Mouse (Mus musculus): ENCODE measurements around the gene Porcn.
A peak's percentile ranks its signal among the peaks of the same experiment; 100 is the strongest.

Gene Porcn

GRCm38 (mm10) chrX:8206015-8206693, at the start of gene Porcn:
Porcn (minus strand) TSS chrX:8206525.
- DNase-seq (ENCODE audit: low read depth, low spot score): peak; percentile 69

GRCm38 (mm10) chrX:8255807-8256206, 49.5 kb upstream of the Porcn start:
- DNase-seq (ENCODE audit: low read depth, low spot score): no peak

GRCm38 (mm10) chrX:8253711-8254110, 47.4 kb upstream of the Porcn start:
- no peak for DNase-seq (ENCODE audit: low read depth, low spot score)

- DNase-seq (ENCODE audit: low read depth, low spot score): peak; percentile 92
These were observed 46.3 kb upstream of the Porcn start, which contains the start of gene Ftsj1 for GRCm38 (mm10) chrX:8252334-8253285. Ftsj1 (minus strand) TSS chrX:8252406.

GRCm38 (mm10) chrX:8251789-8252333, 45.5 kb upstream of the Porcn start:
- DNase-seq (ENCODE audit: low read depth, low spot score): no peak

GRCm38 (mm10) chrX:8248542-8249120, 42.3 kb upstream of the Porcn start:
- no peak for DNase-seq (ENCODE audit: low read depth, low spot score)

GRCm38 (mm10) chrX:8247680-8248079, 41.4 kb upstream of the Porcn start:
- DNase-seq (ENCODE audit: low read depth, low spot score): no peak

GRCm38 (mm10) chrX:8238804-8239395, 32.6 kb upstream of the Porcn start:
- no peak for DNase-seq (ENCODE audit: low read depth, low spot score)

- DNase-seq (ENCODE audit: low read depth, low spot score): no peak
These were observed 30.4 kb upstream of the Porcn start for GRCm38 (mm10) chrX:8236704-8237103.

GRCm38 (mm10) chrX:8233602-8234001, 27.3 kb upstream of the Porcn start:
- DNase-seq (ENCODE audit: low read depth, low spot score): no peak

GRCm38 (mm10) chrX:8230272-8230671, 23.9 kb upstream of the Porcn start:
- no peak for DNase-seq (ENCODE audit: low read depth, low spot score)

- no peak for DNase-seq (ENCODE audit: low read depth, low spot score)
These were observed 17.1 kb upstream of the Porcn start for GRCm38 (mm10) chrX:8223473-8223872.

GRCm38 (mm10) chrX:8222678-8223421, 16.5 kb upstream of the Porcn start:
- peak; percentile 35 for DNase-seq (ENCODE audit: low read depth, low spot score)

- DNase-seq (ENCODE audit: low read depth, low spot score): peak; percentile 83
These were observed 16.0 kb upstream of the Porcn start for GRCm38 (mm10) chrX:8222296-8222677.

GRCm38 (mm10) chrX:8219651-8220050, 13.3 kb upstream of the Porcn start:
- DNase-seq (ENCODE audit: low read depth, low spot score): no peak

- no peak for DNase-seq (ENCODE audit: low read depth, low spot score)
These were observed 11.8 kb upstream of the Porcn start for GRCm38 (mm10) chrX:8218114-8218513.

- peak; percentile 46 for DNase-seq (ENCODE audit: low read depth, low spot score)
These were observed 11.1 kb upstream of the Porcn start for GRCm38 (mm10) chrX:8217383-8217782.

- DNase-seq (ENCODE audit: low read depth, low spot score): no peak
These were observed 5.3 kb upstream of the Porcn start for GRCm38 (mm10) chrX:8211490-8212207.

- no peak for DNase-seq (ENCODE audit: low read depth, low spot score)
These were observed 3.4 kb upstream of the Porcn start for GRCm38 (mm10) chrX:8209720-8210119.

- DNase-seq (ENCODE audit: low read depth, low spot score): no peak
These were observed 899 bp upstream of the Porcn start for GRCm38 (mm10) chrX:8207224-8207623.

Data from telencephalon, adult 2 months (tissue).